Mouse (Mus musculus): ENCODE measurements around the gene Uba7. TPM values are rescaled to one million over a fixed set of nuclear protein-coding genes. Genes with fewer than 3 reads are reported as not detected.

Gene Uba7
- polyA plus RNA-seq, 1 experiment = 0.51 TPM

- TF ChIP-seq FOSL1 (IDR thresholded peaks at IDR 0.05; ENCODE audit: insufficient read depth, low read length, poor library complexity, severe bottlenecking) (no peak), USF1 (IDR thresholded peaks at IDR 0.05; ENCODE audit: low read depth) (peak; percentile 59), MAX (IDR thresholded peaks at IDR 0.05) (no peak), MYOG (IDR thresholded peaks at IDR 0.05; ENCODE audit: control insufficient read depth, extremely low read depth, insufficient read length) (no peak)
- Histone ChIP-seq H3K36me3 (ENCODE audit: control insufficient read depth, insufficient read depth) (peaks cover 17% of the 10 kb centered on the region), H3ac (ENCODE audit: control insufficient read depth, insufficient read length, low read depth) (no peak overlapping the region), H3K27me3 (ENCODE audit: control insufficient read depth, insufficient read depth, insufficient read length) (no peaks in the 10 kb centered on the region), H3K79me2 (ENCODE audit: control insufficient read depth, insufficient read depth) (peaks cover 51% of the 10 kb centered on the region), H3K79me3 (ENCODE audit: low read depth) (peaks cover 29% of the 10 kb centered on the region), H3K4me3 (ENCODE audit: insufficient read depth, poor library complexity, severe bottlenecking) (no peak overlapping the region)
Observed at GRCm38 (mm10) chr9:107955613-107956289, 19.6 kb upstream of the Uba7 start.

GRCm38 (mm10) chr9:107957141-107957540, 18.2 kb upstream of the Uba7 start:
- TF ChIP-seq CEBPB (IDR thresholded peaks at IDR 0.05; ENCODE audit: low read depth) (no peak), USF1 (IDR thresholded peaks at IDR 0.05; ENCODE audit: low read depth) (no peak), FOSL1 (IDR thresholded peaks at IDR 0.05; ENCODE audit: insufficient read depth, low read length, poor library complexity, severe bottlenecking) (no peak), MYOD1 (IDR thresholded peaks at IDR 0.05; ENCODE audit: control insufficient read depth, insufficient read length, low read depth) (no peak), MAX (IDR thresholded peaks at IDR 0.05) (no peak), CTCF (IDR thresholded peaks at IDR 0.05; ENCODE audit: control insufficient read depth, insufficient read depth, insufficient read length) (no peak), MYOG (IDR thresholded peaks at IDR 0.05; ENCODE audit: control insufficient read depth, extremely low read depth, insufficient read length) (no peak)
- Histone ChIP-seq H3K27me3 (ENCODE audit: control insufficient read depth, insufficient read depth, insufficient read length) (no peaks in the 10 kb centered on the region), H3K79me2 (ENCODE audit: control insufficient read depth, insufficient read depth) (peaks cover 38% of the 10 kb centered on the region), H3K4me3 (ENCODE audit: insufficient read depth, poor library complexity, severe bottlenecking) (no peak overlapping the region), H3K79me3 (ENCODE audit: low read depth) (peaks cover 21% of the 10 kb centered on the region), H3K36me3 (ENCODE audit: control insufficient read depth, insufficient read depth) (peaks cover 23% of the 10 kb centered on the region), H3ac (ENCODE audit: control insufficient read depth, insufficient read length, low read depth) (no peak overlapping the region)

DNA sequence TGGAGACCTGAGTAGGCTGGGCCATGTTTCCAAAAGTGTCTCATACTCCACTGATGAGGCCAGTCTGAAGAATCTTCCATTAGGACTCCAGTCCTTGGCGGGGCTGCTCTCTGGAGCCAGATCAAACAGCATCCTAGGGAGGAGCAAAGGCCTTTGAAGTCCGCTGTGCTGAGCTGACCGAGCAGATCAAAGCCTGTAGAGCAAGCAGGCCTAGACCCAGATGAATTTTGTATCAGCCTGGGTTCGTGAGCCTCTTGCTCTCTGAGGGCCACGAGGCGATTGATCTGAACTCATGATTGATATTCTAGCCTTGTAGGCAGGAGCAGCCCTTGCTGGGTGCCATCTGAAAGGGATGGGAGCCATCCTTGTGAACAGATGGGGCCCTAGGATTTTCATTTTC, 15.4 kb upstream of the Uba7 start:
- no peak overlapping the region for H3K4me3 ChIP-seq (ENCODE audit: insufficient read depth, poor library complexity, severe bottlenecking)
- no peak overlapping the region for H3ac ChIP-seq (ENCODE audit: control insufficient read depth, insufficient read length, low read depth)
- peaks cover 10% of the 10 kb centered on the region for H3K79me2 ChIP-seq (ENCODE audit: control insufficient read depth, insufficient read depth)
- H3K36me3 ChIP-seq (ENCODE audit: control insufficient read depth, insufficient read depth) = peaks cover 47% of the 10 kb centered on the region
- no peaks in the 10 kb centered on the region for H3K27me3 ChIP-seq (ENCODE audit: control insufficient read depth, insufficient read depth, insufficient read length)
- TF ChIP-seq CTCF (IDR thresholded peaks at IDR 0.05; ENCODE audit: control insufficient read depth, insufficient read depth, insufficient read length) (no peak), USF1 (IDR thresholded peaks at IDR 0.05; ENCODE audit: low read depth) (no peak), MAX (IDR thresholded peaks at IDR 0.05) (no peak), FOSL1 (IDR thresholded peaks at IDR 0.05; ENCODE audit: insufficient read depth, low read length, poor library complexity, severe bottlenecking) (no peak), MYOG (IDR thresholded peaks at IDR 0.05; ENCODE audit: control insufficient read depth, extremely low read depth, insufficient read length) (no peak), CEBPB (IDR thresholded peaks at IDR 0.05; ENCODE audit: low read depth) (no peak), MYOD1 (IDR thresholded peaks at IDR 0.05; ENCODE audit: control insufficient read depth, insufficient read length, low read depth) (no peak)
- peaks cover 2% of the 10 kb centered on the region for H3K79me3 ChIP-seq (ENCODE audit: low read depth)

DNA sequence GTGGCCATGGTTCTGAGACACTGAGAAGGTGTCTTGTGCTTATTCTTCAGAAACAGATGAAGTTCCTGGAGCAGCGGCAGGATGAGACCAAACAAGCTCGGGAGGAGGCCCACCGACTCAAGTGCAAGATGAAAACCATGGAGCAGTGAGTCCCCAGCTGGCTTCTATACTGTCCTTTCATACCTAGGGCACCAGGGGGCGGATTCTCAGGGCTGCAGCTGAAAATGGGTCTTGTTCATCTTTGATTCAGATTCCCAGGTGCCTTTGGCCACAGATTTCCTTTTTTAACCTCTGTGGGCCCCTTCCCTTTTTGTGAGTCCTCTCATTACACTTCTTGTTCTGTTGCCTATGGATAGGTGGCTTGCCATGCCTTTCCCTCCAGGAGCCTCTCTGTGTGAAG, 14.4 kb upstream of the Uba7 start:
- TF ChIP-seq FOSL1 (IDR thresholded peaks at IDR 0.05; ENCODE audit: insufficient read depth, low read length, poor library complexity, severe bottlenecking) = no peak
- no peak for TF ChIP-seq CTCF (IDR thresholded peaks at IDR 0.05; ENCODE audit: control insufficient read depth, insufficient read depth, insufficient read length)
- no peak for TF ChIP-seq MYOG (IDR thresholded peaks at IDR 0.05; ENCODE audit: control insufficient read depth, extremely low read depth, insufficient read length)
- no peak for TF ChIP-seq CEBPB (IDR thresholded peaks at IDR 0.05; ENCODE audit: low read depth)
- TF ChIP-seq USF1 (IDR thresholded peaks at IDR 0.05; ENCODE audit: low read depth) = no peak
- TF ChIP-seq MYOD1 (IDR thresholded peaks at IDR 0.05; ENCODE audit: control insufficient read depth, insufficient read length, low read depth) = no peak
- no peak for TF ChIP-seq MAX (IDR thresholded peaks at IDR 0.05)
- Histone ChIP-seq H3K27me3 (ENCODE audit: control insufficient read depth, insufficient read depth, insufficient read length) (no peaks in the 10 kb centered on the region), H3K79me2 (ENCODE audit: control insufficient read depth, insufficient read depth) (peaks cover under 1% of the 10 kb centered on the region), H3K4me3 (ENCODE audit: insufficient read depth, poor library complexity, severe bottlenecking) (no peak overlapping the region), H3ac (ENCODE audit: control insufficient read depth, insufficient read length, low read depth) (no peak overlapping the region), H3K79me3 (ENCODE audit: low read depth) (no peaks in the 10 kb centered on the region), H3K36me3 (ENCODE audit: control insufficient read depth, insufficient read depth) (peaks cover 47% of the 10 kb centered on the region)

DNA sequence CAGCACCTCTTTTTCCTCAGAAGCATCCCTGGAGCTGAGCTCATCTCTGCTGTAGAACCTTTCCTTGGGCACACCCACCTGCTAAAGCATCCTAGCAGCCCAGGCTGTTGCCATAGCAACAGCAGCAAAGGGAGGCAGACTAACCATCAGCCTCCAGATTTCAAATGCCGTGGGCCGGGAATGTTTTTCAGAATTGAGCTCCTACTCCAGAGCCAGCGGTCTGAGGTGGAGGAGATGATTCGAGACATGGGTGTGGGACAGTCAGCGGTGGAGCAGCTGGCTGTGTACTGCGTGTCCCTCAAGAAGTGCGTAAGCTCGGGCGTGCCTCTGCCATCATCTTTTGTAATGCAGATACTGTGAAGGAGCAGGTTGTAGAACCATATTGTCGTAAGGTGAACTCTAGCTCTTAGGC, 13.9 kb upstream of the Uba7 start:
- H3ac ChIP-seq (ENCODE audit: control insufficient read depth, insufficient read length, low read depth) = no peak overlapping the region
- H3K79me3 ChIP-seq (ENCODE audit: low read depth) = no peaks in the 10 kb centered on the region
- no peak overlapping the region for H3K4me3 ChIP-seq (ENCODE audit: insufficient read depth, poor library complexity, severe bottlenecking)
- peaks cover 47% of the 10 kb centered on the region for H3K36me3 ChIP-seq (ENCODE audit: control insufficient read depth, insufficient read depth)
- TF ChIP-seq FOSL1 (IDR thresholded peaks at IDR 0.05; ENCODE audit: insufficient read depth, low read length, poor library complexity, severe bottlenecking) (no peak), MAX (IDR thresholded peaks at IDR 0.05) (no peak), CEBPB (IDR thresholded peaks at IDR 0.05; ENCODE audit: low read depth) (no peak), MYOG (IDR thresholded peaks at IDR 0.05; ENCODE audit: control insufficient read depth, extremely low read depth, insufficient read length) (no peak), CTCF (IDR thresholded peaks at IDR 0.05; ENCODE audit: control insufficient read depth, insufficient read depth, insufficient read length) (no peak), MYOD1 (IDR thresholded peaks at IDR 0.05; ENCODE audit: control insufficient read depth, insufficient read length, low read depth) (no peak)
- H3K27me3 ChIP-seq (ENCODE audit: control insufficient read depth, insufficient read depth, insufficient read length) = no peaks in the 10 kb centered on the region
- H3K79me2 ChIP-seq (ENCODE audit: control insufficient read depth, insufficient read depth) = no peaks in the 10 kb centered on the region

DNA sequence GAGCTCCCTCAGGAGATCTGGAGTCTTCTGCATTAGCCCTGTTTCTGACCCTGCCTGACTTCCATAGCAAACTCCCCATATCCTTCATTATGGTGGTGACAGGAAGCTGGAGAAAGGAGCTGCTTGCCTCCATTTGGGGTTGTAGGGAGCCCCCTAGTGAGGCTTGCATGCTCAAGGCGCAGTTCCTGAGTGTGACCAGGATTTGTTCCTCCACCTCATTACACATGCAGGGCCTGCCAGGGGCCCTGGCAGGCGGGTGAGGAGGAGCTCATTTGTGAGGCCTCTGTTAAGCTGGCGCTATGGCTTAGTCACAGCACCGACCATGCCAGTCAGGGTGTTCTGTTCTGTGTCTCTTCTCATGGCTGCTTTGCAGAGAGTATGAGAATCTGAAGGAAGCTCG, 13.4 kb upstream of the Uba7 start:
- TF ChIP-seq MYOG (IDR thresholded peaks at IDR 0.05; ENCODE audit: control insufficient read depth, extremely low read depth, insufficient read length) = no peak
- TF ChIP-seq USF1 (IDR thresholded peaks at IDR 0.05; ENCODE audit: low read depth) = no peak
- TF ChIP-seq MYOD1 (IDR thresholded peaks at IDR 0.05; ENCODE audit: control insufficient read depth, insufficient read length, low read depth) = no peak
- no peak for TF ChIP-seq MAX (IDR thresholded peaks at IDR 0.05)
- no peak for TF ChIP-seq FOSL1 (IDR thresholded peaks at IDR 0.05; ENCODE audit: insufficient read depth, low read length, poor library complexity, severe bottlenecking)
- peak; percentile 38 for TF ChIP-seq CTCF (IDR thresholded peaks at IDR 0.05; ENCODE audit: control insufficient read depth, insufficient read depth, insufficient read length)
- TF ChIP-seq CEBPB (IDR thresholded peaks at IDR 0.05; ENCODE audit: low read depth) = no peak
- H3K4me3 ChIP-seq (ENCODE audit: insufficient read depth, poor library complexity, severe bottlenecking) = no peak overlapping the region
- H3K36me3 ChIP-seq (ENCODE audit: control insufficient read depth, insufficient read depth) = peaks cover 47% of the 10 kb centered on the region
- no peak overlapping the region for H3ac ChIP-seq (ENCODE audit: control insufficient read depth, insufficient read length, low read depth)
- no peaks in the 10 kb centered on the region for H3K27me3 ChIP-seq (ENCODE audit: control insufficient read depth, insufficient read depth, insufficient read length)
- no peaks in the 10 kb centered on the region for H3K79me2 ChIP-seq (ENCODE audit: control insufficient read depth, insufficient read depth)
- H3K79me3 ChIP-seq (ENCODE audit: low read depth) = no peaks in the 10 kb centered on the region
